Mouse (Mus musculus) layer of hippocampus, postnatal 14 days (tissue): ENCODE data around the gene Olfr323. TPM values are rescaled to one million over a fixed set of nuclear protein-coding genes. Genes with fewer than 3 reads are reported as not detected.

Source experiments
- DNase-seq, 2 experiments: peaks; one replicate each; pipeline ENCODE4 v3.0.0; 2021 to 2022; ENCODE audit warnings: low spot score in 2 of 2, mixed read lengths in 1 of 2
- long read RNA-seq, 2 experiments: library from polyadenylated mRNA; stranded (forward); transcript quantifications; one replicate each; pipeline ENCODE4 v2.0.0; 2021
- total RNA-seq, 2 experiments: library from RNA; stranded (reverse); gene quantifications; 2 replicates each; pipeline ENCODE4 v1.2.3; 2021

The Olfr323 gene
- total RNA-seq: not detected
- long read RNA-seq, experiment 1: 0 reads
- long read RNA-seq, experiment 2: 0 reads

DNA sequence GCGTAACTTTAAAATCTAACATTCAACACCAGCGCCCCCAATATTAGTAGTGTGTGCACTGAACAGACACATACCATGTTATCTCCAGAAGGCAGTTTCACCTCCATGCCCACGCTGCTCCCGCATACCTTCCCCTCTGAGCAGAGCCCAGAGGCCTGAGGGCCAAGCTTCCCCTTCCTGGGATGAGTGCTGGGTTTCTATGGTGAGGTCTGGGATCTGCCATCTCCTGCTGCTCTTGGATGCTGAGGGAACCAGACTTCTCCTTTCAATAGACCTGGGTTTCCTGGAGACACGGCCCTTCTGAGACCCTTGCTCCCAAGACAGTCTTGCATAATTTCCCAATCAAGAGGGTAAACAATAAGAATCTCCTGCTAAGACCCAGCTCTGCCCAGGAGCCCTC is at the start of gene Olfr323:
Gene Olfr323, minus strand, starts transcription at position 101 of the 400 bp plus-strand sequence.
- DNase-seq: no peak

DNA sequence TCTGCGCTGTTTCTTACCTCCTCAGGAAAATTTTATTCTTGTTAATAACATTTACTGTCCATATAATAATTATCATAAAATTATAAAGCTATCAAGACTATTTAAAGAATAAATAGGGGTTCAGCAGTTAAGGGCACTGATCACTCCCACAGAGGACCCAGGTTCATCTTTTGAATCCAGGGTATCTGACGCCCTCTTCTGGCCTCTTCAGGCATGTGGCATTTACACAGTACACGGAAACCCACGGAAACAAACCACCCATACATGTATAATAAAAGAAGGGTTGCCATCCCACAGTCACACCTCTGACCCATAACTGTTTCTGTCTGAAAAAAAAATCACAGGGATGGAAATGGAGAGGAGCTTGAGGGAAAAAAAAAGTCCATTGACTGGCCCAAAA is 41.5 kb upstream of the Olfr323 start:
- DNase-seq: no peak

DNA sequence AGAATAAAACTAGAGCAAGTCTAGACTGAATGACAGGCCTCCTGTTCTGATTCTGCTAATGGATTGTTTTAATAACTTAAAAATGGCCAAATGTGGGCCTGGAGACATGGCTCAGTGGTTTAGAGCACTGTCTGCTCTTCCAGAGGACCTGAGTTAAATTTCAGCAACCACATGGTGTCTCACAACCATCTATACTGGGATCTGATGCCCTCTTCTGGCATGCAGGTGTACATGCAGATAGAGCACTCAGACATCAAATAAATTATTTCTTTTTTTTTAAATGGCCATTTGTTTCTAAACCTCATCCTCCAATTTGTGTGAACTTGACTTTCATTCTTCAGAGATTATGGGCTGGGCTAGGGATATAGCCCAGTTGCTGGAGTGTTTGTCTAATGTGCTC is 39.0 kb upstream of the Olfr323 start:
- no peak for DNase-seq

DNA sequence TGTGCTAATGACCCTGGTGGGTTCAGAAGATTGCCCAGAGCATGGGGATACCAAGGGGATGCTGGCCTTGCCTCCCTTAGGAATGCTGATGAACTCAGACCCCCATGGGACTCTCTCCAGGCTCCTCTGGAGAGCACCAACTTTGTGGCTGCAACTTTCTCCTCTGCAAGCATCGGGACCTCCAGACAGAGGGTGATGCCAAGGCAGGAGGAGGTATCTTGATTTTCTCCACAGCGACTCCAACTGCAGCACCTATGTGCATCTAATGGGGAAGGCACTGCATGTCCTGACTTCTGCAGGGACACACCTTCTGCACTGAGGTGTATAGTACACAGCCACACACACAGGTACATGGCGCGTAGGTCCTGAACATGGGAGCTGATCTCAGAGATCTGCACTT is 28.3 kb upstream of the Olfr323 start, which contains the start of gene Olfr322:
Gene Olfr322, plus strand, starts transcription at position 187 of the 400 bp plus-strand sequence.
- no peak for DNase-seq

DNA sequence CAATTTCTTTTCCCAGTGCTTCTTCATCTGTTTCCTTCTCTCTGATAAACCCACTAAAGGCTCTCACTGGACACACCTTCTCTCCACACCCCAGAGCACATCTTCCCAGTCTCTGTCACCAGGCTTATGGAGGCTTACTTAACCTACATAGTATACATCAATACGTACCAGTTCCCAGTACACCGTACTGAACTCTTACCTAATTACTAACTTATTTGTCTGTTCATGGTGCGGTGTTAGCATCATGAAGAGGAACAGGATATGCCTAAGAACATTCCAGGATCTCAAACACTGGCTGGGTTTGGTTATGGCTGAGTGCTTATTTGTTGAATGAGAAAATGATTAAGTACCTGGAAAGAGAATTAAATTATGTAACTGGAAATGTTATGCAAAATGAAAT is 24.9 kb upstream of the Olfr323 start:
- DNase-seq: no peak

DNA sequence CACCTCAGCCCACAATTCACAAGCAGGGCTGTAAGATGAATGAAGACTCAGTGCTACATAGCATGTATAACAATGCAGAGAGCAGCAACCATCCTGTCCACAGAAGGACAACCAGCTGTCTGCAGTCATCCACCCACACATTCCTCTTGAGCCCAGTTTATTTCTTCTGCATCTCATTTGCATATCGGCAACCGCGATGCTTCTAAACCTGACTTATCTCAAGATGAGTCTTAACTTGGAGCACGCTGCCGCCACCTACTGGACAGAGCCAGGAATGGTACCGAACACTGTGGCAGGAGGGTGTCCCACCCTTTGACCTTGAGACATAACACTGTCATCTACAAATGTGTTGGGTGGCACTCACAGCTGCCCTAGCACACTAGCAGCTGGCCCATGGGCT is 13.0 kb upstream of the Olfr323 start:
- DNase-seq: no peak

DNA sequence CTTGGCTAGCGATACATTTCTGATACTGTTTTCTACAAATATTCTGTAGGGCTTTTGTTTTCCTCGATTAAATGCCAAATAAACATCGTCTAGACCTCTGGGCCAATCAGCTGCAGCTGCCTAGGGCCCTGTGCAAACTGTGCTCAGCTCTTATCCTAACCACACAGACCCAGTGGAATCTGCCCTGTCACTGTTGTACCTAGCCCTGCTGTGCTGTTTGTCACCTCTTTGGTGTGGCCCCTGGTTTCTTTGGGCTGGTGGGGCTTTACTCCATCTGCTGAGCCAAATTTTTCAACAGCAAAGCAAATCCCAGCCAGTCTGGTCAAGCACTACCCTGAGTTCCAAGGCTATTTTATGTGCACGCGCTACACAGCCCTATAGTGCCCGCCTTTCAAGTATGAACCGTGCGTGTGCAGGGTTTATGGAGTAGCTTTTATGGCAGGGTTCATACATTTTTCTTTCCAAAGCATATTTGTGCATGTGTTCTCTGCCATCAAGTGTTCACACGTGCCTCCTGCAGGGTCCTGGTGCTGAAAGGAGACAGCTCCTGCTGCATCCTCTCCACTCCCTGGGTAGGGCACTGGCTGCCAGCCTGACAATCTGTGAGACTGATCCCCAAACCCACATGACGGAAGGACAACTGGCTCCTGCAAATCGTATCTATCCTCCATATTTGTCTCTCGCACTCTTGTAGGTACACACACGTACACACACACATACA is 11.5 kb upstream of the Olfr323 start:
- no peak for DNase-seq

DNA sequence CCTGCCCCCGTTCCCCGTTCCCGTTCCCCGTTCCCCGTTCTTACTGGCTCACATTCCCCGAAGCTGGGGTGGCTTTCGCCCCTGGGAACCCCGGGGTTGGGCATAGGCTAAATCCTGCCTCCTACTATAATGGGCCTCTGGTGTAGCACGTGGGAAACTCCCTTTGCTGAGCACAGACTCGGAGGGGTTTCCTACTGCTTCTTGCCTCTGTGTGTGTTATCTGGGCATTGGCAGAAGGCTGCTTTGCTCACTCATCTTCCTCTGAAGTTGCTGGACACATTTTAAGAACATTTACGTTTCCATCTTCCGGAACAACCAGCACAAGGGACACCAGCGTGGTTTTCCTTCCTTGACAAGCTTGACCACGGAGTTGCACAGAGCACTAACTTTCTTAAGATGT is 10.8 kb upstream of the Olfr323 start:
- DNase-seq: no peak

DNA sequence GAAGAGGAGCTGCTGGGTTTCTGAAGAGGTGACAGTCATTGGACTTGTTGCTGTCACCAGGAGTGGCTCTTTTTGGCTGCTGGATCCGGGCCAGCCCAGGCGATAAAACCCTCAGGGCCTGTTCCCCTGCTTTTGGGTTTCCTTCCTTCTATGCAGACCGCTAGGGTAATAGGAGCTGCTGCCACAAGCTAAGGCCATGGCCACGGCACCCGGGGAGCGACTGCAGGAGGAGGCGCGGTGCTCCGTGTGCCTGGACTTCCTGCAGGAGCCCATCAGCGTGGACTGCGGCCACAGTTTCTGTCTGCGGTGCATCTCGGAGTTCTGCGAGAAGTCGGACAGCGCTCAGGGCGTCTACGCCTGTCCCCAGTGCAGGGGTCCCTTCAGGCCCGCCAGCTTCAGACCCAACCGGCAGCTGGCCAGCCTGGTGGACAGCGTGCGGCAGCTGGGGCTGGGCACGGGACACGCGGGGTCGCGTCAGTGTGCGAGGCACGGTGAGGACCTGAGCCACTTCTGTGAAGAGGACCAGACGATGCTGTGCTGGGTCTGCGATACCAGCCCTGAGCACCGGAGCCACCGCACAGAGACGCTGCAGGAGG is 10.1 kb upstream of the Olfr323 start, which contains the start of gene Trim58:
Gene Trim58, plus strand, starts transcription at position 194 of the 596 bp plus-strand sequence.
- DNase-seq: no peak

DNA sequence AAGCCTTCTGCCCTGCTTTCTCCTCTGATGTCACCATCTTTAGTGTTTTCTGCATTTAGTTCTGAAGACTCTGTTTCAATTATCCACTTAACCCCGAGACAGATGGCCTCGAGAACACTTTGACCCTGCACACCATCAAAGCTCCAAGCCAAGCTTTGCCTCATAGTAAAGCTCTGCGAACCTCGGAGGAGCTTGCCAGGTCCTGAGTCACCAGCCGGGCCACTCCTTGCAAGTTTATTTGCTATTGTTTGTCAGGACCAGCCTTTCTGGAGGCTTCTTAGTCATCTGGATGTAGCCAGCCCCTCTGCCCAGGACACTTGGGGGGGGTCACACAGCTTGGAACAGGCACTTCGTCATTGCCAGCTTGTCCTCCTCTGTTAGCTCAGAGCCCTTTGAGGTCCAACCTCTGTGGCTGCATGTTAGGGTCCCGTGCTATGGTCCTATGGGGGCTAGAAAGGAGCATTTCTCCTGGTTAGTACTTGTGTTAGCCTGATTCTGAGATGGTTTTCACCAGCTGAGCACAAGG is 7.9 kb upstream of the Olfr323 start:
- no peak for DNase-seq

DNA sequence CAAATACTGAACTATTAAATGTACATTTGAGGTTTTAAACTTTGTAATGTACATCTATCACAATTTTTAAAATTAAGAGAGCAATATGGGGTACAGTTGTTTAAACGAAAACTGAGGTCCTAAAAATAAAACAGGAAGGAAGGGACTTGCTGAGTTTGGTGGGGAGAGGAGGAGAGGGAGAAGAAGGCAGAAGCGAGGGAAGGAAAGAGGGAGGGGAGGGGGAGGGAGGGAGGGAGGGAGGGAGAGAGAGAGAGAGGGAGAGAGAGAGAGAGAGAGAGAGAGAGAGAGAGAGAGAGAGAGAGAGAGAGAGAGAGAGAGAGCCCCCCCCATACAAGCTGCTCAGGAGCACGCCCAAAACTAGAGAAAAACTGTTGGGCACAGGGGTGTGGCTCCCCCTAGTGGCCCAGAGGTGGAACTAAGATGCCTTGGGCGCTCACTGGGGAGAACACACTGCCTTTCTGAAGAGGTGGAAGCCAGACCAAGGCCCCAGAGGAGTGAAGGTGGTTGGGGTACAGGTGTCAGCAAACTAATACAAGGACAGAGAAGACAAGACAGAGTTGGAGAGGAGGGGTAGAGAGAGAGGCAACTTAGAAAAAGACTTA is 6.2 kb upstream of the Olfr323 start:
- DNase-seq: peak; percentile 40 to 51

DNA sequence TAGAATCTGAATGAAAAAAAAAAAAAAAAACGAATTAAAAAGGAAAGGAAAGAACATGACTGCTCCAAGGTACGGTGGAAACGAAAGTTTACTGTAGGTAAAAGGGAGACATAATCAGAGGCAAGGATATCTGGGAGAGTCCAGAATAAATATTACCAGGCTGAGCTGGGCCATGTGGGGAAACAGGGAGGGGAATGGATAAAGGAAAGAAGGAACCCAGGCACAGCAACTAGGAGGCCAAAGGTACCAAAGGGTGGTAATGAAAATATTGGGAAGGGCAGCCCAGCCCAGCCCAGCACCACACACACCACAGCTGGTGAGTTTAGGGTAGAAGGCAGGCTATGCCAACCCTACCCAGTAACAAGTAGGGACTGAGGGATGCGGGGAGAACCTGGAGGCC is 4.6 kb upstream of the Olfr323 start:
- no peak for DNase-seq

DNA sequence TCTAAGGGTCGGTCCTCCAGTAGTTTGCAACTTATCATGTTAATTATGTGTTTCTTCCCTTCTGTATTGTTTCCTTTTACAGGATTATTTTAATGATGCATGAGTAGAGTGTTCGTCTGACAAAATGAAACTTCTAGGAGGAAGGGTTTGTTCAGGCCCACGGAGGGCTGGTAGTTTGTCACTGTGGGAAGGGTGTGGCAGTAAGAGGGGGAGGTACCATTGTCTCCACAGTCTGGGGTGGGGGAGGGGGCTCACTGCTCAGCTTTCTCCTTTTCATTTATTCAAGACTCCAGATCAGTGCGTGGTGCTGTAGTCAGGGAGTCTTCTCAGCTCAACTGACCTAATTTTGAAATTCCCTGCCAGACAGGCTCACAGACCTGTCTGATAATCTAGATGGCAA is 4.2 kb downstream of the Olfr323 start:
- DNase-seq: no peak

DNA sequence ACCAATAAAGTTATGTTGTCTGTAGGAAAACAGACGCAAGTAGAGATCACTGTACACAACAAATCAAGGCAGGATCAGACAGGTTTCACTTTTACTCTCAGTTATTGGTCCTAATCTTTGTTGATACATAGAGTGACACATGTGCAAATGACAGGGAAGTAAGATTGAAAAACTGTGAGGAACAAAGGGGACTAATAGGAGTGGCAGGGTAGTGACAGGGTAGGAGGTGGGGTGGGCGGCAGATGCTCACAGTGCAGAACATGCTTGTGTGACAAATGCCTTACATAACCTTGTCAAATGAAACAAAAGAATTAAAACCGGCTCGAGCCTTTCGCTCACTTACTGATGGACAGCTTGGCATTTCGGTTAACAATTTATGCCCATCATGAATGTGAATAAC is 11.5 kb downstream of the Olfr323 start:
- DNase-seq: no peak

DNA sequence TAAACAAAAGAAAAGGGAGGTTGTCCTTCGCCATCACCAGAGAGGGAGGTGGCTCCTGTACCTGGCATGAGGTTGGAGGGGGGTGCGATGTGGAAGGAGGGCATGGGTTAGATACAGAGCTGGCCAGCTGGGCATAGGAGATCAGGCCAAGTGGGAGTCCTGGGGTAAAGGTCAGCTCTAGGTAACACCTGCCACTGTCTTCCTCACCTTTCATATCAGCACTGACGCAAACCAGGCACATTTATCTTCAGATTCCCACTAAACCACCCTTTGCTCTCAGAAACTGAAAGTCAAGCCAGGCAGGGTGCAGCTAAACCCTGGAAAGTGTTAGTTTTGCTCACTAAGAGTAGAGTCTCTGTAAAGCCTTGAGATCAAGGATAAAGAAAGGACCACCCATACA is 11.9 kb downstream of the Olfr323 start:
- no peak for DNase-seq

DNA sequence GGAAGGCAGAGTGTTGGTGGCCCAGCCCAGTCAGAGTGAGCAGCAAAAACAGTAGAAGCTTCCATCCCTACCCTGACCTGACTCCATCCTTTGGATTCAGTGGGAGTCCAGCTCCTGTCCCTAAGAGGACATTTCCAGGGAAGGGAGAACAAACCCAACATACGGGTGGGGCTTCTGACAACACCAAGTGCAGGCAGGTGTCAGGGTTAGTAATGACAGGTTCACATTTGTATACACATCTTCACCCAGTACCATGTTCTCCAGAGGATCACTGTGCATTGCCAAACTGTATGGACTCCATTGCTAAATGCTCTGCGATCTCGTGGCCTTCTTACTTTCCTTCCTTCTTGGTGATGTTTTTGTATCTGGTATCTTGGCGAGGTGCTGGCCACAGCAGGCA is 14.3 kb downstream of the Olfr323 start, which contains the start of gene 2210407C18Rik:
Gene 2210407C18Rik, minus strand, starts transcription at position 101 of the 400 bp plus-strand sequence.
- no peak for DNase-seq

DNA sequence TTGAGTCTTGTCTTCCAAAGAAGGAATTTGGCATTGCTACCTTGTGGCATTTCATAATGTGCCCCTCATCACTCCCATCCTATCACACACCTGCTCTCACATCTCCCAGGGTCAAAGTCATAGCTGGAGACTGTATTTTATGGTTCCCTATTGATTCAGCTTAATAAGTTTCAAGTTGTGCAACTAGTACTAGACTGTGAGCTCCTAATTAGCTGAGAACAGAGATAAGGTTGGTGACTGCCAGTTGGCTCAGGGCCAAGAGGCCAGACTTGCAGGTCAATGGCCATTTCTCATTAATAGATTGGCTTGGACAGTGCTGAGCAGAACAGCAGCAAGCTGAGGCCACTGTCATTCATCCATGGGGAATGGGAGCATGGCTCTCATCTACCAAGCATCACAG is 15.8 kb downstream of the Olfr323 start:
- DNase-seq: no peak

DNA sequence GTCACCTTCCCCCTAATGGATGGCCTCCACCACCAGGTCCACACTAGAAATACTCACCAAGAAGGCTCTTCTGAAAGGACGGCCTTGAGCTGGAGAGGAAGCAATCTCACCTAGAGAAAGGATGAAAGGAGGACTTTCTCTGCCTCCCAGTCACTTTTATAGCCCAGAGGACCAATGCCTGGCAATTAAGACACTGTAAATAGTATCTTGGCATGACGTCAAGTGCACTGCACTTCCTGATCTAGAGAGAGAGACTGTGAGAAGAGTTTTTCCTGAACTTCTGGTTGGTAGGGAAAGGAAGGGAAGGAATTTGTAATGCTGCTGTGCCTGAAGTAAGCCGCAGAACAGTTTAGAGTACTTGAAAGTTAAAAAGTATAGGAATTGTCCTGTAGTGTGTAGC is 16.9 kb downstream of the Olfr323 start:
- no peak for DNase-seq

DNA sequence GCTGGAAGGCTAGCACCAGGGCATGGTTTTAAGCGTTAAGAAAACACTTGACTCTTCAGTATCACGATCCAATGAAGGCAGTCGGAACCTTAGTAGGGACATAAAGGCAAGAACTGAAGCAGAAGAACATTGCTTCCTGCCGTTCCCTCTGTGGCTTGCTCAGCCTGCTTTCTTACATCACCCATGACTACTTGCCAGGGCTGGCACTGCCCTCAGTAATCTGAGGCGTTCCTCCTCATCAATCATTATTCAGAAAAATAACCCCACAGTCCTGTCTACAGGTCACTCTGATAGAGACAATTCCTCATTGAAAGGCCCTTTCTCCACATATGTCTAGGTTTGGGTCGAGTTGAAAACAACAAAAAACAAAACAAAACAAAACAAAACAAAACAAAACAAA is 23.3 kb downstream of the Olfr323 start:
- no peak for DNase-seq

DNA sequence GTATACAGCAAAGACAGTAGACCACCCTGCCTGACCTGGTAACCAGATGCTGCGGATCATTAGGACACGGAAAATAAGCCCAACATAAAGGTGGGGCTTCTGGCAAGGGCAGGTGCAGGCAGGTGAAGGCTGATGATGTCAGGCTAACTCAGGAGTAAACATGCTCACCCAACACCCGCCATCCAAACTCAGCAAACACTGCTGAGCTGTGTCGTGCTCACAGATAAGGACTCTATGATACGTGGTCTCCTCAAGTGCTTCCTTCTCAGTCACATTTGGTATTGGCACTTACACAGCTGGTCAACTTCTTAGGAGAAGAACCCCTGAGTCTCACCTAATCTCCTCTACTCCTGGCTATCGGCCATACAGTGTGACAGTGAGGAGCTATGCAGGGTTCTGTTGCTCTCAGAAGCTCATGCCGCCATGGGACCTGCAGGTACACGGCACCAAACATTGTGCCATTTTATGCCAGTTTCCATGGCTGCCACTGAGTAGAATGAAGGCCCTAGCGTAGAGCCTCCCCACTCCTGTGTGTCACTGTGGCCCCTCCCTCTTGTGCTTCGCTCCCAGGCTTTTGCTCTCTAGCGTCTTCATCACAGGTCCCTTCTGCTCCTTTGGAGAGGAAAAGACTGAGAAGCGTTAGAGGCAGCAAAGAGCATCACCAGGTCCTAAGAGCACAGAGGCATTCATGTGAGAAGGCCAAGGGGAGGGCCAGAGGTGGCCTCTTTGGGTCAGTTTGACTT is 24.0 kb downstream of the Olfr323 start:
- no peak for DNase-seq

DNA sequence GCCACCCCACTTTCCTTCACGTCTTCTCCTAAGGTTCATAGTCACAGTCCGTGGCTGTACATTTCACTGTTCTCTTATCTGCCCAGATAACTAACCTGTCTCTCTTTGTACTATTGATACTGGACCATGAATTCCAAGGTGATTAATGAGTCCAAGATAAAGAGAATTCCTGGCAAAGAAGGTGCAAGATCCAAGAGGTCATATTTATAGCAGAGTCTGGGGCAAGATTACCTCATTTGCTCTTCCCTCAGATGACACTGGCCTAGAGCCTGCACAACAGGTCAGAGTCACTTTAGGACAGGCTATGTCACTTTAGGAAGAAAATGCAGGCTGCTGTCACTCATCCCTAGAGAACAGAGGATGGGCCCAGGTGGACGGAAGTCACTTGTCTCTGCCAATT is 25.1 kb downstream of the Olfr323 start:
- no peak for DNase-seq
